Mouse (Mus musculus): ENCODE results near the gene Tmem63c.

DNA sequence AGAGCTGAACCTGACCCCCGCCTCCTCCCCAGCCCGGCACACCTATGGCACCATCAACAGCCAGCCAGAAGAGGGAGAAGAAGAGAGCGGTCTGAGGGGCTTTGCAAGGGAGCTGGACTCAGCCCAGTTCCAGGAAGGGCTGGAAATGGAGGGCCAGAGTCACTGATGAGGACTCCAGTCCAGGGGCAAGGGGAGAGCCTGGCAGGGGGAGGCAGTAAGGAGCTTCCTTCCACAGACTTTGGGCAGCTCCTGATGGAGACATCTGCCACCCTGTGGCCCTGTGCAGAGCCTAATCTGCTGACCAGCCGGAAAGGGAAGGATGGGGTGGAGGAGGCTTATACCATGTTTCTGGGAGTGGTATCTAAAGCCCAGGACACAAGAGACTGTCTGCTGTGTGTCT, 68.1 kb downstream of the Tmem63c start:
- TF ChIP-seq CTCF (IDR thresholded peaks at IDR 0.05) (no peak), EP300 (IDR thresholded peaks at IDR 0.05) (no peak)
